Mouse (Mus musculus) brain, embryonic 14.5 days (tissue): Measurements from ENCODE around the gene Mpzl3. TPM values are rescaled to one million over a fixed set of nuclear protein-coding genes. Genes with fewer than 3 reads are reported as not detected.

Source experiments
- DNase-seq: peaks from one replicate; pipeline ENCODE4 v3.0.0-alpha.2; 2011; ENCODE audit warnings: low read depth
- CTCF ChIP-seq: fragments of 200-500 bp; IDR thresholded peaks from 2 replicates; pipeline ENCODE4 v1.5.1; 2012; ENCODE audit warnings: inconsistent platforms, mild to moderate bottlenecking, moderate library complexity, borderline replicate concordance; ENCODE audit not compliant: insufficient read depth, insufficient read length; ENCODE audit errors: extremely low read depth
- POLR2A ChIP-seq: fragments of 200-500 bp; IDR thresholded peaks from 2 replicates; pipeline ENCODE4 v1.6.1; 2012; ENCODE audit warnings: mild to moderate bottlenecking, inconsistent platforms, borderline replicate concordance; ENCODE audit not compliant: poor library complexity, insufficient read depth, insufficient read length, severe bottlenecking; ENCODE audit errors: extremely low read depth
- polyA plus RNA-seq: library from polyadenylated mRNA; depleted of rRNA; stranded (reverse); fragments of >200 nt; gene quantifications from 2 replicates; pipeline ENCODE4 v1.2.3, GENCODE M21; 2012

Gene Mpzl3
- polyA plus RNA-seq, 1 experiment, result 1.7 TPM

DNA sequence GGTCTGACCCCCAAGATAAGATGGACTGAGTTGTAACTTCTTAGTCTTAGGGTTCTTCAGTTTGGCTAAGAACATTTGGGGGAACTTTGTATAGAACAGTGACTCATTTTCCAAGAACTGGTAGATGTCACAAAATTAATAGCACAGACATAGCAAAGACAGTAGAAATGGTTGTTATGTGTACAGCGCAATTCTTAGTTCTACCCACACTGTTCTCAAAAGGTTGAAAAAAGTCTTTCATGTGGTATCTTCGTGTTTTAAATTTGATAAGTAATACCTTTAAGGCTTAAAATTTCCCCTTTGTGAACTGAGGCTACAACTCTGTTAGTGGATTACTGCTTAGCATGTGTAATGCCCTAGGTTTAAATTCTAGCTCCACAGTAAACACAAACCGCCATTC, 28.1 kb downstream of the Mpzl3 start:
- no peak for TF ChIP-seq CTCF
- TF ChIP-seq POLR2A, result no peak
- no peak for DNase-seq

- TF ChIP-seq CTCF (no peak), POLR2A (no peak)
- DNase-seq, result no peak
Measured at GRCm38 (mm10) chr9:45084556-45084955, 29.6 kb downstream of the Mpzl3 start.

DNA sequence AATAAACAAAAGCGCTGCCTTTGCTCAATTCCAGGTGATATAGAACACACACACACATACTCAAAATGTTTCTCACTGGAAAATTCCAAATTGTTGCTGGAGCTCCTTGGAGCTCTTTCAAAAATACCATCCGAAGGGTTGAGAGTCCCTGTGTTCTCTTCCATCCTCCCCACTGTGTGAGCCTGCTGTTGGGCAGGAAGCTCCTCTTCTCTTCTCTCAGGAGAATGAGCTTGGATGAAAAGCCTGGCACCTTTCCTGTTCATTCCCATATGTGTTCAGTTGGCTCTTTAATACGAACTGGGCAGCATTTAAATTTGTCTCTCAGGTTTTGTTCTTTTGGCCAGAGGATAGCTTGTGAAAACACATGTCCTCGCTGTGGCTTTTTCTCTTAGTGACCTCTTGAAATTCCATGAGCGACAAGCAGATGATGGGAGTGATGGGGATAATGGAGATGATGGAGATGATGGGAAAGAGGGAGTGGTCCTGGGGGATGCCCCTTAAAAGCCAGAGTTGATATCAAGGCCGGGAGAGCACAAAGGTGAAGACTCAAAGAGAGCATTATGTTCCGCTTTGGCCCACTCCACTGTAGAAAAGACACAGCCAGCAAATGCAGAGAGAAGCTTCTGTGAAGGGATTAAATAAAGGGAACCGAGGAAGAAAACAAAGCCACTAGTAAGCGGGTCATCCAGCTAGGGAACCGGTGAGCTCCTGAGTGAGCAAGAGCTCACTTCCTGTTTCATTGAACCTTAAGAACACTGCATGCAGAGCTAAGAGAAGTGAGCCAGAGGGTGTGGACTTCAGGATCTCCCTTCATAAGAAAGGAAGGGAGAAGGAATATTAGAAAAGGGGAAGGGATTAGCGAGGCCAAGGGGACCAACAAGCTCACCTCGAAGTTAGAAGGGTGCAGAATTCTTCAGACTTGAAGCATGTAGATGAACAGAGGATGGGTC, 31.0 kb downstream of the Mpzl3 start:
- no peak for DNase-seq
- TF ChIP-seq POLR2A, result no peak
- TF ChIP-seq CTCF, result no peak

GRCm38 (mm10) chr9:45088040-45088439, 33.1 kb downstream of the Mpzl3 start:
- DNase-seq, result no peak
- TF ChIP-seq CTCF, result no peak
- TF ChIP-seq POLR2A, result no peak

DNA sequence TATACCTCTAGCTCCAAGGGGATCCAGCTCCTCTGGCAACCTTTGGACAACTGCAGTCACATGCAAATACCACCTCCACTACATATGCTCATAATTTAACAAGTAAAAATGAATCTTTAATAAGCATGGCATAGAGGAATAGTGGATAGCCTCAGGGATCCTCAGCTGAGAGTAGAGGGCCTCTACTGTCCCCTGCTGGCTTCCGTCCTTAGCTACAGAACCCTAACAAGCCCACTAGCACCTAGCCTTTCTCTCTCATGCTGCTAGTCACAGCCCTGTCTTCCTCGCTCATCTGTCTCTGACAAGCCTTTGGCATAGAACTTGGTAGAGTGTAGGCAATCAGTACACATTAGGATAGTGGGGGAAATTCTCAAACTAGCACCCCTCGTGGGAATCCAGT, 35.8 kb downstream of the Mpzl3 start:
- TF ChIP-seq POLR2A (no peak), CTCF (peak; percentile 21; the same call in 1 of the 2 replicates)
- DNase-seq, result no peak

GRCm38 (mm10) chr9:45092641-45093040, 37.7 kb downstream of the Mpzl3 start:
- no peak for DNase-seq
- TF ChIP-seq POLR2A (no peak), CTCF (no peak)

- DNase-seq, result no peak
- TF ChIP-seq CTCF, result no peak
- no peak for TF ChIP-seq POLR2A
Measured at GRCm38 (mm10) chr9:45095149-45095937, 40.4 kb downstream of the Mpzl3 start.

DNA sequence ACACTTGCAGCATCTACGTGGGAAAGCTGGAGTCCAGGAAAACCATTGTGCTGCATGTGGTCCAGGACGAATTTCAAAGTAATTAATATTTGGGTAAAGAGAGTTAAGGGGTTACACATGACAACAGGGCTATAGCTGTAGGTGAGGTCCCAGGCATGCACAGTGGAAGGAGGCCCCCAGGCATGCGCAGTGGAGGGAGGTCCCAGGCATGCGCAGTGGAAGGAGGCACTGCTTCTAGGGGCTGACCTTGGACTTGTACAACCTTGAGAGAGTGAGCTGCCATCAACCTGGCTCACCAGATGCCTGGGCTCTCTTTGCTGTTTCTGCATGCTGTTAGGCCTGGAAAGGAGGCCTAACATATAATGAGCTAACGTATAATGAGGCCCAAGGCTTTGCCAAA, 42.9 kb downstream of the Mpzl3 start:
- no peak for TF ChIP-seq POLR2A
- TF ChIP-seq CTCF, result no peak
- DNase-seq, result no peak

DNA sequence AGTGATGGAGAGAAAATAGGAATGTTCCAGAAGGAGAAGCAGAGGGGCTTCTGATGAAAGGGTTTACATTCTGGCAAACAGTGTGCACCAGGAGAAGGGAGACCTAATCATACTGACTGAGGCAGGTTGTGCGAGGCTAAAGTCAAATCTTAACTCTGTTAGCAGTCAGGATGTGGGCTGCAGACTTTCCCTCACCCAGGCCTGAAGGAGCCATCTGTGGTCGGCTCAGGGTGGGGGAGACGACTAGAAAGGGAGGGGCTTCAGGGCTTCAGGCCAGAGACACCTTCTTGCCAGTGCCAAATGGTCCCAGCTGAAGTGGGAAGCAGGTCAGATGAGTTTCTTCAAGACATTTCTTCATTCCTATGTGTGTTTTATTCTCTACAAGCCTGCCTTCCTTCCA, 43.4 kb downstream of the Mpzl3 start:
- DNase-seq, result no peak

DNA sequence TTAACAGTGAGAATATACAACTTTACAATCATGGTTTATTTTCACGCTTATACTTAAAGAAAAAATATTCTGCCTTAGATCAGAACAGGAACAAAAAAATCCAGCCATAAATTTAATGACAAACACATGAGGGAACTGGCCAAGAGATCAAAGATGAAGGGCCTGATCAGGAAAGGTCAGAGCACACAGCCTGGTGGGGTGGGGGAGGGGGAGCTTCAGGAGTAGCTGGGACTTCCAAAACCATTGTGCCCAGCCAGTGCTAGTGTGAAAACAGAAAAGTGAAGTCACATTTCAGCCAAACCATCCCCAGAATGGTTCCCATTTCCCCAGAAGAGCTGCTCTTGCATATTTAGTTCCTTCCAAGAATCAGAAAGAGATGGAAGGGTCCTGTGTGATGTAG, 47.5 kb downstream of the Mpzl3 start:
- no peak for TF ChIP-seq CTCF
- no peak for TF ChIP-seq POLR2A
- DNase-seq, result no peak

More for the DNA sequence above, 43.4 kb downstream of the Mpzl3 start:
- no peak for TF ChIP-seq CTCF
- TF ChIP-seq POLR2A, result no peak

GRCm38 (mm10) chr9:45103211-45103979, 48.4 kb downstream of the Mpzl3 start:
- TF ChIP-seq CTCF (no peak), POLR2A (no peak)

DNA sequence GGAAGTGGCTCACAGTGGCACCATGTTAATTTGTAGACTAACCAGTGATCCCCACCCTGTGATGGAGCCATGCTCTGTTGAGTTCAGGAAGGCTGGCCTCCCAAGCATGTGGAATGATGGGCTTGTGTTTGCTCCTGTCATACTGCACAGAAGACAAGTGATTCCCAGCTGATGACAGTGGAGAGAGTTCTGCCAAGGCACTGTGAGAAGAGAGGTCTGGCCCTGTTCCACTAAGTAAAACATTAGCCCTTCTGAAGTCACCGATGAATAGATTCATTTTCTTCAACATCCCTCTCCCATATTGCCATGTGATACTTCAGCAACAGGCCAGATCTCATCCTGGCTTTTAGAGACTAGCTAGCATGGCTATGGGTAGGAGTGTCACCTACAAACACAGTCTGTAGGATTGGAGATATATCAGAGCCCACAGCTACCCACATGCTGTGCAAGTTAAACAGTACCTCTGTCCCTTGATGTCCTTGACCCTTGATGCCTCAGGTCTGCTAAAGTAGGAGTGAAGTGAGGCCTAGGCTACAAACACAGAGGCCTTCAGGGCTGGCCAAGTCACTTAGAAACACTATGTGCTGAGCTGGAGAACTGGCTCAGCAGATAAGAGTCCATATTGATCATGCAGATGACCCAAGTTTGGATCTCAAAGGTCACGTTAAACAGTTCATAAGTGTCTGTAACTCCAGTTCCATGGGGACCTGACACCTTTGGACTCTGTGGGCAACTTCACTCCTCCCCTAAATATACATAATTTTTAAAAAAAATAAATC, 50.8 kb downstream of the Mpzl3 start:
- no peak for TF ChIP-seq POLR2A
- no peak for DNase-seq

More at GRCm38 (mm10) chr9:45103211-45103979, 48.4 kb downstream of the Mpzl3 start:
- DNase-seq, result no peak
